Mouse (Mus musculus): ENCODE data around the gene Hist1h2af.
A peak's percentile ranks its signal among the peaks of the same experiment; 100 is the strongest.
"Not testable (repeated sequence)": the region's sequence is repeated elsewhere in the genome, so short reads cannot be mapped to it uniquely, and the experiment has no call there.

- TF ChIP-seq POLR2A (IDR thresholded peaks at IDR 0.05; ENCODE audit: low read depth, low read length) = peak; percentile 27; the same call in 1 of the 2 replicates
- not testable (repeated sequence) for TF ChIP-seq CTCF (IDR thresholded peaks at IDR 0.05; ENCODE audit: extremely low read depth, insufficient read length, insufficient replicate concordance, low read depth, low read length)
These were observed 1.7 kb downstream of the Hist1h2af start, which contains the start of gene Hist1h3g for GRCm38 (mm10) chr13:23535137-23536075.
